Mouse (Mus musculus) liver, embryonic 12.5 days (tissue): Measurements from ENCODE around the gene Dlg2. TPM values are rescaled to one million over a fixed set of nuclear protein-coding genes. Genes with fewer than 3 reads are reported as not detected.
A peak's percentile ranks its signal among the peaks of the same experiment; 100 is the strongest.

Experiments
- ATAC-seq: fragments of 200-750 bp; cut with Nextera tagmentation; 2 replicates; pipeline ENCODE4 v1.8.0; 2017; ENCODE audit warnings: moderate number of reproducible peaks, mild to moderate bottlenecking, moderate library complexity
- H3K27ac ChIP-seq: fragments of 300-500 bp; sonication (generic); 2 replicates; pipeline ENCODE4 v1.5.1; 2016; ENCODE audit warnings: mild to moderate bottlenecking
- H3K27me3 ChIP-seq: fragments of 300-500 bp; sonication (generic); replicated peaks from 2 replicates; pipeline ENCODE4 v1.6.1; 2016; ENCODE audit warnings: mild to moderate bottlenecking, moderate library complexity
- H3K36me3 ChIP-seq: fragments of 300-500 bp; sonication (generic); 2 replicates; pipeline ENCODE4 v1.6.1; 2016; ENCODE audit warnings: mild to moderate bottlenecking, moderate library complexity
- H3K4me1 ChIP-seq: fragments of 300-500 bp; sonication (generic); 2 replicates; pipeline ENCODE4 v1.6.1; 2016
- H3K4me2 ChIP-seq: fragments of 300-500 bp; sonication (generic); 2 replicates; pipeline ENCODE4 v1.6.1; 2016; ENCODE audit warnings: mild to moderate bottlenecking, moderate library complexity
- H3K4me3 ChIP-seq: fragments of 300-500 bp; sonication (generic); 2 replicates; pipeline ENCODE4 v1.5.1; 2016; ENCODE audit warnings: mild to moderate bottlenecking, moderate library complexity
- H3K9ac ChIP-seq: fragments of 300-500 bp; sonication (generic); 2 replicates; pipeline ENCODE4 v1.6.1; 2016; ENCODE audit warnings: mild to moderate bottlenecking, moderate library complexity
- H3K9me3 ChIP-seq: fragments of 300-500 bp; sonication (generic); replicated peaks from 2 replicates; pipeline ENCODE4 v1.6.1; 2016; ENCODE audit warnings: mild to moderate bottlenecking, moderate library complexity
- WGBS: fragments of 180-500 bp; shearing (Covaris S2); methylation state at CpG from one replicate; pipeline ENCODE4 v1.1.7; 2016; ENCODE audit not compliant: insufficient replicate concordance; 5-methylcytosine and 5-hydroxymethylcytosine counted together
- polyA plus RNA-seq: library from polyadenylated mRNA; unstranded; fragments of >200 nt; fragmentation: Nextera tagmentation; extraction: Ambion mirVana; gene quantifications from 2 replicates; pipeline ENCODE4 v1.2.1, GENCODE M21; 2016

Gene Dlg2
- polyA plus RNA-seq, 1 experiment from 2014 or later: 1.1 TPM

- no peak overlapping the region for H3K4me3 ChIP-seq
- no peaks in the 10 kb centered on the region for H3K27me3 ChIP-seq
- no peak overlapping the region for H3K27ac ChIP-seq
- no peak for ATAC-seq
- WGBS: 44% methylated on average over 1 of the region's 1 CpGs
- no peak overlapping the region for H3K9ac ChIP-seq
- no peaks in the 10 kb centered on the region for H3K9me3 ChIP-seq
- no peaks in the 10 kb centered on the region for H3K4me1 ChIP-seq
- no peaks in the 10 kb centered on the region for H3K36me3 ChIP-seq
- H3K4me2 ChIP-seq: no peak overlapping the region
These were observed 1924.1 kb downstream of the Dlg2 start for GRCm38 (mm10) chr7:92400551-92400950.

- Histone ChIP-seq H3K36me3 (no peaks in the 10 kb centered on the region), H3K27ac (no peak overlapping the region), H3K9me3 (no peaks in the 10 kb centered on the region), H3K4me3 (no peak overlapping the region), H3K4me1 (no peaks in the 10 kb centered on the region), H3K27me3 (no peaks in the 10 kb centered on the region), H3K9ac (no peak overlapping the region), H3K4me2 (no peak overlapping the region)
- WGBS: 51% methylated on average over 4 of the region's 4 CpGs
- ATAC-seq: no peak
These were observed 1924.7 kb downstream of the Dlg2 start for GRCm38 (mm10) chr7:92401001-92401688.

- H3K36me3 ChIP-seq: no peaks in the 10 kb centered on the region
- H3K27me3 ChIP-seq: no peaks in the 10 kb centered on the region
- H3K4me3 ChIP-seq: no peak overlapping the region
- WGBS: 44% methylated on average over 5 of the region's 5 CpGs
- H3K4me1 ChIP-seq: no peaks in the 10 kb centered on the region
- no peak for ATAC-seq
- no peak overlapping the region for H3K9ac ChIP-seq
- no peak overlapping the region for H3K4me2 ChIP-seq
- no peak overlapping the region for H3K27ac ChIP-seq
- no peaks in the 10 kb centered on the region for H3K9me3 ChIP-seq
These were observed 1932.0 kb downstream of the Dlg2 start for GRCm38 (mm10) chr7:92408479-92408878.

GRCm38 (mm10) chr7:92420474-92420873, 1944.0 kb downstream of the Dlg2 start:
- H3K36me3 ChIP-seq: no peaks in the 10 kb centered on the region
- WGBS: 68% methylated on average over 10 of the region's 10 CpGs
- no peaks in the 10 kb centered on the region for H3K27me3 ChIP-seq
- no peak overlapping the region for H3K9ac ChIP-seq
- no peak for ATAC-seq
- H3K4me2 ChIP-seq: no peak overlapping the region
- H3K27ac ChIP-seq: no peak overlapping the region
- no peaks in the 10 kb centered on the region for H3K9me3 ChIP-seq
- no peaks in the 10 kb centered on the region for H3K4me1 ChIP-seq
- H3K4me3 ChIP-seq: no peak overlapping the region

- Histone ChIP-seq H3K4me1 (peaks cover 13% of the 10 kb centered on the region), H3K4me2 (no peak overlapping the region), H3K4me3 (no peak overlapping the region), H3K27me3 (no peaks in the 10 kb centered on the region), H3K36me3 (no peaks in the 10 kb centered on the region), H3K9me3 (no peaks in the 10 kb centered on the region), H3K27ac (no peak overlapping the region), H3K9ac (no peak overlapping the region)
- ATAC-seq: no peak
- WGBS: 79% methylated on average over 3 of the region's 3 CpGs
These were observed 1946.5 kb downstream of the Dlg2 start for GRCm38 (mm10) chr7:92423017-92423416.

GRCm38 (mm10) chr7:92424703-92425102, 1948.2 kb downstream of the Dlg2 start:
- Histone ChIP-seq H3K9ac (no peak overlapping the region), H3K36me3 (no peaks in the 10 kb centered on the region), H3K9me3 (no peaks in the 10 kb centered on the region), H3K4me3 (no peak overlapping the region), H3K27ac (no peak overlapping the region), H3K4me2 (no peak overlapping the region), H3K4me1 (peaks cover 26% of the 10 kb centered on the region), H3K27me3 (no peaks in the 10 kb centered on the region)
- no peak for ATAC-seq
- 68% methylated on average over 3 of the region's 3 CpGs for WGBS

- Histone ChIP-seq H3K9ac (no peak overlapping the region), H3K27ac (no peak overlapping the region), H3K9me3 (no peaks in the 10 kb centered on the region), H3K4me2 (no peak overlapping the region; the same call in 1 of the 2 replicates), H3K36me3 (no peaks in the 10 kb centered on the region), H3K4me1 (peaks cover 35% of the 10 kb centered on the region), H3K27me3 (no peaks in the 10 kb centered on the region), H3K4me3 (no peak overlapping the region)
- WGBS: 43% methylated on average over 4 of the region's 4 CpGs
- ATAC-seq: peak; percentile 64; the same call in 1 of the 2 replicates
These were observed 1950.8 kb downstream of the Dlg2 start for GRCm38 (mm10) chr7:92427280-92427679.

GRCm38 (mm10) chr7:92428629-92429028, 1952.2 kb downstream of the Dlg2 start:
- no peak overlapping the region for H3K4me3 ChIP-seq
- H3K9me3 ChIP-seq: no peaks in the 10 kb centered on the region
- no peak overlapping the region for H3K9ac ChIP-seq
- H3K27me3 ChIP-seq: no peaks in the 10 kb centered on the region
- peaks cover 35% of the 10 kb centered on the region for H3K4me1 ChIP-seq
- H3K36me3 ChIP-seq: no peaks in the 10 kb centered on the region
- ATAC-seq: peak; percentile 84
- 0 out of 2 replicates have a peak overlapping the region, but pooled peaks have one; percentile 25 for H3K27ac ChIP-seq
- 32% methylated on average over 5 of the region's 5 CpGs for WGBS
- peak overlapping the region; percentile 35 for H3K4me2 ChIP-seq

- no peaks in the 10 kb centered on the region for H3K27me3 ChIP-seq
- 18% methylated on average over 2 of the region's 2 CpGs for WGBS
These were observed 1953.8 kb downstream of the Dlg2 start for GRCm38 (mm10) chr7:92430254-92430653.

GRCm38 (mm10) chr7:92437168-92437567, 1960.7 kb downstream of the Dlg2 start:
- no peaks in the 10 kb centered on the region for H3K4me1 ChIP-seq
- H3K36me3 ChIP-seq: no peaks in the 10 kb centered on the region
- H3K4me3 ChIP-seq: no peak overlapping the region
- no peaks in the 10 kb centered on the region for H3K9me3 ChIP-seq
- H3K9ac ChIP-seq: no peak overlapping the region
- H3K4me2 ChIP-seq: no peak overlapping the region
- no peak for ATAC-seq
- 76% methylated on average over 2 of the region's 2 CpGs for WGBS
- H3K27me3 ChIP-seq: no peaks in the 10 kb centered on the region
- H3K27ac ChIP-seq: no peak overlapping the region

More at GRCm38 (mm10) chr7:92430254-92430653, 1953.8 kb downstream of the Dlg2 start:
- H3K27ac ChIP-seq: no peak overlapping the region
- peak; percentile 76 for ATAC-seq
- H3K9me3 ChIP-seq: no peaks in the 10 kb centered on the region
- H3K9ac ChIP-seq: no peak overlapping the region
- no peaks in the 10 kb centered on the region for H3K36me3 ChIP-seq
- no peak overlapping the region for H3K4me2 ChIP-seq
- H3K4me3 ChIP-seq: no peak overlapping the region
- peaks cover 35% of the 10 kb centered on the region for H3K4me1 ChIP-seq

GRCm38 (mm10) chr7:92439503-92440487, 1963.3 kb downstream of the Dlg2 start:
- Histone ChIP-seq H3K4me2 (no peak overlapping the region), H3K27me3 (no peaks in the 10 kb centered on the region), H3K9ac (no peak overlapping the region), H3K9me3 (no peaks in the 10 kb centered on the region), H3K4me1 (no peaks in the 10 kb centered on the region), H3K4me3 (no peak overlapping the region), H3K27ac (no peak overlapping the region), H3K36me3 (no peaks in the 10 kb centered on the region)
- 73% methylated on average over 8 of the region's 8 CpGs for WGBS
- no peak for ATAC-seq

GRCm38 (mm10) chr7:92441611-92442010, 1965.1 kb downstream of the Dlg2 start:
- Histone ChIP-seq H3K27ac (no peak overlapping the region), H3K4me1 (no peaks in the 10 kb centered on the region), H3K9ac (no peak overlapping the region), H3K4me2 (no peak overlapping the region), H3K27me3 (no peaks in the 10 kb centered on the region), H3K4me3 (no peak overlapping the region), H3K36me3 (no peaks in the 10 kb centered on the region), H3K9me3 (no peaks in the 10 kb centered on the region)
- no peak for ATAC-seq
